Mouse (Mus musculus) intestine, embryonic 14.5 days (tissue): ENCODE results near the gene Gpx7. TPM values are rescaled to one million over a fixed set of nuclear protein-coding genes. Genes with fewer than 3 reads are reported as not detected.
"Not testable (repeated sequence)": the region's sequence is repeated elsewhere in the genome, so short reads cannot be mapped to it uniquely, and the experiment has no call there.

Source experiments
- ATAC-seq: fragments of 200-750 bp; cut with Nextera tagmentation; replicated peaks from 2 replicates; pipeline ENCODE4 v1.8.0; 2017; ENCODE audit warnings: low read depth, moderate number of reproducible peaks, moderate TSS enrichment, moderate library complexity; ENCODE audit not compliant: low FRiP score, low TSS enrichment
- DNase-seq: peaks from one replicate; pipeline ENCODE4 v3.0.0-alpha.2; 2018; ENCODE audit warnings: low spot score
- H3K27ac ChIP-seq: fragments of 300-500 bp; sonication (generic); 2 replicates; pipeline ENCODE4 v1.5.1; 2014; ENCODE audit warnings: low read depth, mild to moderate bottlenecking, control low read depth
- H3K27me3 ChIP-seq: fragments of 300-500 bp; sonication (generic); replicated peaks from 2 replicates; pipeline ENCODE4 v1.6.1; 2014; ENCODE audit warnings: low read length, control low read depth; ENCODE audit not compliant: control insufficient read depth, insufficient read depth
- H3K36me3 ChIP-seq: fragments of 300-500 bp; sonication (generic); 2 replicates; pipeline ENCODE4 v1.6.1; 2014; ENCODE audit warnings: low read length, control low read depth; ENCODE audit not compliant: control insufficient read depth, insufficient read depth
- H3K4me1 ChIP-seq: fragments of 300-500 bp; sonication (generic); replicated peaks from 2 replicates; pipeline ENCODE4 v1.6.1; 2014; ENCODE audit warnings: low read length, control low read depth, mixed read lengths; ENCODE audit not compliant: control insufficient read depth, insufficient read depth
- H3K4me2 ChIP-seq: fragments of 300-500 bp; sonication (generic); 2 replicates; pipeline ENCODE4 v1.6.1; 2014; ENCODE audit warnings: low read length
- H3K4me3 ChIP-seq: fragments of 300-500 bp; sonication (generic); 2 replicates; pipeline ENCODE4 v1.5.1; 2014; ENCODE audit warnings: low read depth, low read length, control low read depth, mixed read lengths
- H3K9ac ChIP-seq: fragments of 300-500 bp; sonication (generic); 2 replicates; pipeline ENCODE4 v1.6.1; 2014; ENCODE audit warnings: mild to moderate bottlenecking, low read length
- H3K9me3 ChIP-seq: fragments of 300-500 bp; sonication (generic); 2 replicates; pipeline ENCODE4 v1.6.1; 2016; ENCODE audit warnings: low read length, control low read depth; ENCODE audit not compliant: control insufficient read depth
- WGBS: fragments of 180-500 bp; shearing (Covaris S2); extraction: QIAGEN DNeasy Blood & Tissue Kit; methylation state at CpG from one replicate; pipeline ENCODE4 v1.1.7; 2014; 5-methylcytosine and 5-hydroxymethylcytosine counted together
- polyA plus RNA-seq: library from polyadenylated mRNA; unstranded; fragments of >200 nt; fragmentation: Nextera tagmentation; extraction: Ambion mirVana; gene quantifications from 2 replicates; pipeline ENCODE4 v1.2.1, GENCODE M21; 2014

Gpx7 gene
- polyA plus RNA-seq, 1 experiment from 2014 or later, result 40.0 TPM

- no peak for ATAC-seq
- Histone ChIP-seq H3K27me3 (no peaks in the 10 kb centered on the region), H3K9ac (peak overlapping the region; percentile 31; the same call in 1 of the 2 replicates), H3K36me3 (no peaks in the 10 kb centered on the region), H3K4me3 (no peak overlapping the region), H3K4me2 (peak overlapping the region; percentile 43), H3K27ac (peak overlapping the region; percentile 96), H3K9me3 (no peaks in the 10 kb centered on the region), H3K4me1 (peaks cover 49% of the 10 kb centered on the region)
- DNase-seq, result no peak
- 8% methylated on average over 7 of the region's 7 CpGs for WGBS
These were observed 43.2 kb downstream of the Gpx7 start for GRCm38 (mm10) chr4:108363355-108364110.

GRCm38 (mm10) chr4:108362321-108363261 is 44.2 kb downstream of the Gpx7 start:
- Histone ChIP-seq H3K4me2 (peak overlapping the region; percentile 43), H3K27ac (peak overlapping the region; percentile 96), H3K4me3 (0 out of 2 replicates have a peak overlapping the region, but pooled peaks have one; percentile 2), H3K9me3 (no peaks in the 10 kb centered on the region), H3K36me3 (no peaks in the 10 kb centered on the region), H3K9ac (peak overlapping the region; percentile 31; the same call in 1 of the 2 replicates), H3K27me3 (no peaks in the 10 kb centered on the region), H3K4me1 (peaks cover 51% of the 10 kb centered on the region)
- peak; percentile 82 for DNase-seq
- ATAC-seq, result peak; percentile 84
- WGBS, result 3% methylated on average over 18 of the region's 18 CpGs

- peaks cover 62% of the 10 kb centered on the region for H3K4me1 ChIP-seq
- WGBS, result 6% methylated on average over 28 of the region's 28 CpGs
- H3K4me3 ChIP-seq, result no peak overlapping the region
- H3K4me2 ChIP-seq, result peak overlapping the region; percentile 40
- peak overlapping the region; percentile 91 for H3K27ac ChIP-seq
- no peaks in the 10 kb centered on the region for H3K9me3 ChIP-seq
- ATAC-seq, result peak; percentile 79
- no peaks in the 10 kb centered on the region for H3K36me3 ChIP-seq
- DNase-seq, result peak; percentile 90
- no peaks in the 10 kb centered on the region for H3K27me3 ChIP-seq
- H3K9ac ChIP-seq, result peak overlapping the region; percentile 29
These were observed 46.4 kb downstream of the Gpx7 start for GRCm38 (mm10) chr4:108360136-108361055.

GRCm38 (mm10) chr4:108358498-108358897 is 48.3 kb downstream of the Gpx7 start:
- Histone ChIP-seq H3K9ac (no peak overlapping the region), H3K27me3 (no peaks in the 10 kb centered on the region), H3K36me3 (no peaks in the 10 kb centered on the region), H3K4me2 (no peak overlapping the region), H3K4me1 (peaks cover 58% of the 10 kb centered on the region), H3K4me3 (no peak overlapping the region), H3K9me3 (no peaks in the 10 kb centered on the region), H3K27ac (no peak overlapping the region)
- DNase-seq (no peak), ATAC-seq (no peak)
- 28% methylated on average over 4 of the region's 4 CpGs for WGBS

GRCm38 (mm10) chr4:108357458-108357857 is 49.3 kb downstream of the Gpx7 start:
- Histone ChIP-seq H3K36me3 (no peaks in the 10 kb centered on the region), H3K9me3 (no peaks in the 10 kb centered on the region), H3K4me3 (no peak overlapping the region), H3K4me2 (no peak overlapping the region), H3K4me1 (peaks cover 47% of the 10 kb centered on the region), H3K27me3 (no peaks in the 10 kb centered on the region), H3K9ac (no peak overlapping the region), H3K27ac (no peak overlapping the region)
- no peak for DNase-seq
- no peak for ATAC-seq
- 90% methylated on average over 8 of the region's 8 CpGs for WGBS

- peaks cover 46% of the 10 kb centered on the region for H3K4me1 ChIP-seq
- DNase-seq, H3K27ac ChIP-seq, ATAC-seq, H3K4me2 ChIP-seq, H3K27me3 ChIP-seq, H3K9ac ChIP-seq, H3K9me3 ChIP-seq, H3K36me3 ChIP-seq, H3K4me3 ChIP-seq: not testable (repeated sequence)
These were observed 53.2 kb downstream of the Gpx7 start for GRCm38 (mm10) chr4:108353591-108353990.

GRCm38 (mm10) chr4:108350819-108351218 is 55.9 kb downstream of the Gpx7 start:
- peak overlapping the region; percentile 47 for H3K27ac ChIP-seq
- peaks cover 51% of the 10 kb centered on the region for H3K4me1 ChIP-seq
- WGBS, result 6% methylated on average over 8 of the region's 8 CpGs
- DNase-seq (no peak), ATAC-seq (no peak)
- H3K27me3 ChIP-seq, result no peaks in the 10 kb centered on the region
- H3K36me3 ChIP-seq, result no peaks in the 10 kb centered on the region
- H3K4me3 ChIP-seq, result no peak overlapping the region
- no peak overlapping the region for H3K9ac ChIP-seq
- H3K9me3 ChIP-seq, result no peaks in the 10 kb centered on the region
- H3K4me2 ChIP-seq, result no peak overlapping the region
